Mouse (Mus musculus) brain, embryonic 14.5 days (tissue): Measurements from ENCODE around the gene Atp2b1.
"Not testable (repeated sequence)": the region's sequence is repeated elsewhere in the genome, so short reads cannot be mapped to it uniquely, and the experiment has no call there.

ENCODE experiments used
- CTCF ChIP-seq: fragments of 200-500 bp; IDR thresholded peaks from 2 replicates; pipeline ENCODE4 v1.5.1; 2012; ENCODE audit warnings: inconsistent platforms, mild to moderate bottlenecking, moderate library complexity, borderline replicate concordance; ENCODE audit not compliant: insufficient read depth, insufficient read length; ENCODE audit errors: extremely low read depth
- POLR2A ChIP-seq: fragments of 200-500 bp; IDR thresholded peaks from 2 replicates; pipeline ENCODE4 v1.6.1; 2012; ENCODE audit warnings: mild to moderate bottlenecking, inconsistent platforms, borderline replicate concordance; ENCODE audit not compliant: poor library complexity, insufficient read depth, insufficient read length, severe bottlenecking; ENCODE audit errors: extremely low read depth

GRCm38 (mm10) chr10:98995016-98995747, 81.0 kb downstream of the Atp2b1 start:
- TF ChIP-seq CTCF, POLR2A: not testable (repeated sequence)
